In the genomic region with DNA sequence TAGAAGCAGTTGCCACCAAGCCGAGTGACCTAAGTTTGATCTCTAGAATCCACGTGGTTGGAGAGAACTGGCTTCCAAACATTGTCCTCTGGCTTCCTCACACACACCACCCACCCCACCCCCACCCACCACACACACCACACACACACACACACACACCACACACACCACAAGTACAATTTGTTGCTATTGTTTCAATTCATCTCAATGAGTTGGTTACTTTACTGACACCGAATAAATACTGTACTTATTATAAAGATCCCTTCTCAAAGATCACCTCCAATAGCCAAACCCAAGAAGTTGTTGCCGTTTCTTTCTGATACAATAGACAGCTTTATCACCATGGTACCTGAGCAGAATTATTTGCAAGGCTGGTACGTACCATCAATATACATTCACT, we compare ENCODE assay signal across 11 mouse cellular contexts. TPM values are rescaled to one million over a fixed set of nuclear protein-coding genes. Genes with fewer than 3 reads are reported as not detected.
A peak's percentile ranks its signal among the peaks of the same experiment; 100 is the strongest.
DNase-seq lines count a peak whose midpoint lies in the region; ATAC-seq and TF ChIP-seq lines count a peak whose summit lies in the region.
"Had no signal": no experiment of that assay in that cellular context is flagged by ENCODE, and none has a peak within 500 bp of the region (broad histone marks: within the 10 kb centered on the region; RNA-seq: fewer than 3 reads in every experiment).

A gene (minus strand): TSS at position 101 of the 400 bp plus-strand sequence.

- intact Hi-C loops in heart, adult 2 months (cut with DNase I), result no loop called here

- TF ChIP-seq EP300 in heart, postnatal 0 days (IDR thresholded peaks at IDR 0.05; ENCODE audit: low read depth), result no peak
- no peak for TF ChIP-seq EP300 in heart, adult 2 months (IDR thresholded peaks at IDR 0.05; ENCODE audit: insufficient read depth, low read depth, low read length)

- TF ChIP-seq CTCF in heart, postnatal 0 days (IDR thresholded peaks at IDR 0.05; ENCODE audit: low read depth), result no peak
- no peak for TF ChIP-seq CTCF in heart, adult 2 months (IDR thresholded peaks at IDR 0.05)

- WGBS in heart, postnatal 0 days, result 82% methylated on average over 5 of the region's 5 CpGs
- WGBS in heart, adult 2 months, result 84% methylated on average over 5 of the region's 5 CpGs
- 86% methylated on average over 5 of the region's 5 CpGs for WGBS in embryonic facial prominence, embryonic 10.5 days
- 81% methylated on average over 5 of the region's 5 CpGs for WGBS in hindbrain, embryonic 11.5 days
- 77% methylated on average over 5 of the region's 5 CpGs for WGBS in limb, embryonic 13.5 days

- H3K27me3 ChIP-seq in heart, postnatal 0 days (ENCODE audit: control insufficient read depth, insufficient read depth, low read length), result peaks cover 50% of the 10 kb centered on the region
- H3K27me3 ChIP-seq in heart, adult 2 months (ENCODE audit: control insufficient read depth, insufficient read depth, low read length), result peaks cover 15% of the 10 kb centered on the region
- H3K27me3 ChIP-seq in embryonic facial prominence, embryonic 10.5 days (replicated peaks; ENCODE audit: low read depth, poor library complexity, severe bottlenecking), result peaks cover 64% of the 10 kb centered on the region
- H3K27me3 ChIP-seq in hindbrain, embryonic 11.5 days (ENCODE audit: control insufficient read depth, insufficient read depth, low read length), result peaks cover 47% of the 10 kb centered on the region
- H3K27me3 ChIP-seq in limb, embryonic 13.5 days, result peaks cover 53% of the 10 kb centered on the region

- no peak within 1 kb of the TSS for H3K4me2 ChIP-seq in heart, postnatal 0 days (ENCODE audit: low read depth, low read length)
- H3K4me2 ChIP-seq in hindbrain, embryonic 11.5 days (replicated peaks; ENCODE audit: low read depth, low read length), result peak within 1 kb of the TSS; percentile 72
- peak within 1 kb of the TSS; percentile 89 for H3K4me2 ChIP-seq in limb, embryonic 13.5 days (replicated peaks)

- no peak for ATAC-seq in heart, postnatal 0 days (ENCODE audit: insufficient read depth, low read depth)
- ATAC-seq in hindbrain, embryonic 11.5 days (ENCODE audit: low FRiP score), result no peak
- ATAC-seq in limb, embryonic 13.5 days (ENCODE audit: low FRiP score, low read depth), result no peak
- no peak for ATAC-seq in megakaryocyte, adult 5-6 weeks (ENCODE audit: poor library complexity, severe bottlenecking)

- no peaks in the 10 kb centered on the region for H3K4me1 ChIP-seq in heart, postnatal 0 days (ENCODE audit: control insufficient read depth, insufficient read depth)
- H3K4me1 ChIP-seq in heart, adult 2 months (ENCODE audit: control insufficient read depth, insufficient read depth, low read length), result no peaks in the 10 kb centered on the region
- peaks cover 19% of the 10 kb centered on the region for H3K4me1 ChIP-seq in embryonic facial prominence, embryonic 10.5 days
- H3K4me1 ChIP-seq in hindbrain, embryonic 11.5 days (replicated peaks; ENCODE audit: control insufficient read depth, insufficient read depth, low read length), result 0 out of 2 replicates have a peak, but pooled peaks cover 2% of the 10 kb centered on the region
- peaks cover 22% of the 10 kb centered on the region for H3K4me1 ChIP-seq in limb, embryonic 13.5 days

- no peaks in the 10 kb centered on the region for H3K79me2 ChIP-seq in heart, adult 2 months (replicated peaks; ENCODE audit: control insufficient read depth, insufficient read depth, low read length)

- no peak within 1 kb of the TSS for H3K27ac ChIP-seq in heart, postnatal 0 days (ENCODE audit: low read depth)
- H3K27ac ChIP-seq in heart, adult 2 months, result no peak within 1 kb of the TSS
- no peak within 1 kb of the TSS for H3K27ac ChIP-seq in embryonic facial prominence, embryonic 10.5 days (replicated peaks)
- H3K27ac ChIP-seq in hindbrain, embryonic 11.5 days (ENCODE audit: low read depth, low read length), result no peak within 1 kb of the TSS
- no peak within 1 kb of the TSS for H3K27ac ChIP-seq in limb, embryonic 13.5 days

- no peaks in the 10 kb centered on the region for H3K36me3 ChIP-seq in heart, postnatal 0 days (replicated peaks; ENCODE audit: control insufficient read depth, insufficient read depth, low read length)
- no peaks in the 10 kb centered on the region for H3K36me3 ChIP-seq in heart, adult 2 months (ENCODE audit: control insufficient read depth, insufficient read depth, low read length)
- no peaks in the 10 kb centered on the region for H3K36me3 ChIP-seq in embryonic facial prominence, embryonic 10.5 days (replicated peaks)
- no peaks in the 10 kb centered on the region for H3K36me3 ChIP-seq in hindbrain, embryonic 11.5 days (ENCODE audit: control insufficient read depth, insufficient read depth, low read length)
- no peaks in the 10 kb centered on the region for H3K36me3 ChIP-seq in limb, embryonic 13.5 days

- H3K9me3 ChIP-seq in heart, postnatal 0 days (replicated peaks; ENCODE audit: control insufficient read depth, low read length), result no peaks in the 10 kb centered on the region
- H3K9me3 ChIP-seq in embryonic facial prominence, embryonic 10.5 days, result no peaks in the 10 kb centered on the region
- no peaks in the 10 kb centered on the region for H3K9me3 ChIP-seq in hindbrain, embryonic 11.5 days (ENCODE audit: control insufficient read depth, low read length)
- H3K9me3 ChIP-seq in limb, embryonic 13.5 days, result no peaks in the 10 kb centered on the region; the same call in 1 of the 2 replicates

- H3K9ac ChIP-seq in heart, postnatal 0 days (replicated peaks; ENCODE audit: low read depth, low read length), result no peak within 1 kb of the TSS
- no peak within 1 kb of the TSS for H3K9ac ChIP-seq in heart, adult 2 months (ENCODE audit: low read depth, low read length)
- H3K9ac ChIP-seq in hindbrain, embryonic 11.5 days (ENCODE audit: low read depth, low read length), result no peak within 1 kb of the TSS
- H3K9ac ChIP-seq in limb, embryonic 13.5 days, result peak within 1 kb of the TSS; percentile 76; the same call in 1 of the 2 replicates

- TF ChIP-seq POLR2A in heart, adult 2 months (IDR thresholded peaks at IDR 0.05; ENCODE audit: insufficient read depth, low read depth, low read length), result no peak

- no peak for DNase-seq in heart, postnatal 0 days (ENCODE audit: low spot score)
- DNase-seq in heart, adult 2 months, result no peak
- DNase-seq in embryonic facial prominence, embryonic 10.5 days (ENCODE audit: low spot score), result no peak
- DNase-seq in hindbrain, embryonic 11.5 days (ENCODE audit: low spot score), result no peak
- DNase-seq in adrenal gland, adult 8-10 months, result no peak
- no peak for DNase-seq in kidney, postnatal 4 days
- DNase-seq: kidney, postnatal 10 days; spleen, adult 18-20 months had no signal

- H3K4me3 ChIP-seq in heart, postnatal 0 days (ENCODE audit: low read depth, low read length), result peak within 1 kb of the TSS; percentile 24; the same call in 1 of the 2 replicates
- H3K4me3 ChIP-seq in heart, adult 2 months, result no peak within 1 kb of the TSS
- peak within 1 kb of the TSS; percentile 52; the same call in 1 of the 2 replicates for H3K4me3 ChIP-seq in embryonic facial prominence, embryonic 10.5 days
- no peak within 1 kb of the TSS for H3K4me3 ChIP-seq in hindbrain, embryonic 11.5 days (ENCODE audit: low read depth, low read length)
- H3K4me3 ChIP-seq in limb, embryonic 13.5 days, result peak within 1 kb of the TSS; percentile 54
- H3K4me3 ChIP-seq: erythroblast, embryonic 14.5 days had no signal

RNA-seq across cellular contexts. Expression of the gene that starts here (rescaled TPM):
- not detected in 2 replicates for total RNA-seq in heart, postnatal 0 days (2014; rRNA removed; ENCODE audit: low replicate concordance)
- not detected in 2 replicates for polyA plus RNA-seq in heart, postnatal 0 days (2015; fragmentation: Nextera tagmentation; extraction: Ambion mirVana)
- total RNA-seq in heart, adult 2 months (2021), result not detected
- polyA plus RNA-seq in heart, adult 2 months (2012; rRNA removed), result not detected in 2 replicates
- polyA plus RNA-seq in embryonic facial prominence, embryonic 10.5 days (2016; fragmentation: Nextera tagmentation; extraction: Ambion mirVana), result 0.46 and 4.6 TPM in 2 replicates
- polyA plus RNA-seq in hindbrain, embryonic 11.5 days (2014; fragmentation: Nextera tagmentation; extraction: Ambion mirVana), result 5.6 and 7.1 TPM in 2 replicates
- 13.9 and 20.0 TPM in 2 replicates for polyA plus RNA-seq in limb, embryonic 13.5 days (2015; fragmentation: Nextera tagmentation; extraction: Ambion mirVana)
- total RNA-seq in megakaryocyte, adult 5-6 weeks (2015), result not detected in 2 replicates
- not detected in 2 replicates for total RNA-seq in megakaryocyte, adult 5-6 weeks (2017)
- not detected for total RNA-seq in adrenal gland, adult 8-10 months (2022)
- polyA plus RNA-seq: erythroblast, embryonic 14.5 days had no signal

Comparison
In these comparisons a context has a peak if more than half of its experiments do, and no peak if none do; other contexts are left out.
1. H3K4me3 ChIP-seq: peak in heart, postnatal 0 days (single experiment), embryonic facial prominence, embryonic 10.5 days (single experiment) and limb, embryonic 13.5 days (single experiment); none in heart, adult 2 months (single experiment) and hindbrain, embryonic 11.5 days (single experiment).